Mouse (Mus musculus) skeletal muscle tissue, adult 2 months (tissue): ENCODE data around the gene Zfp831.
A peak's percentile ranks its signal among the peaks of the same experiment; 100 is the strongest.

Experiments used
- DNase-seq: peaks from one replicate; pipeline ENCODE4 v3.0.0-alpha.2; 2012; ENCODE audit warnings: low read depth, low spot score

The Zfp831 gene

DNA sequence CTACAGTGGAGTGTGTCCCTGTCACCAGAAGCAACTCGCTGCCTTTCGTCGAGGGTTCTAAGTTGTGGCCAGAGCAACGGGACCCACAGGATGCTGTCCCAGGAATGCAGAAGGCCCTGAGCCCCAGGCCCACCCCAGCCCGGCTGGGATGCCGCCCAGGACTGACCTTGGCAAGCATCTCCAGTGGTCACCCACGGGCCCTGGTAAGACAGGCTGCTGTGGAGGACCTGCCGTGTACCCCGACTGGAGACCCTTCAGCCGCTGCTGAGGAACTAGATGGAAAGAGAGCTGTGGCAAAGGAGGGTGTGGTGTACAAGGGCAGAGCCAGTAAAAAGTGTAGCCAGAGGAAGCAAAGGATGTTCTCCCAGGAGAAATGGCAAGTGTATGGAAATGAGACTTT lies 1.6 kb downstream of the Zfp831 start:
- DNase-seq, result no peak

- DNase-seq, result no peak
These were observed 9.5 kb downstream of the Zfp831 start for GRCm38 (mm10) chr2:174652864-174653263.

DNA sequence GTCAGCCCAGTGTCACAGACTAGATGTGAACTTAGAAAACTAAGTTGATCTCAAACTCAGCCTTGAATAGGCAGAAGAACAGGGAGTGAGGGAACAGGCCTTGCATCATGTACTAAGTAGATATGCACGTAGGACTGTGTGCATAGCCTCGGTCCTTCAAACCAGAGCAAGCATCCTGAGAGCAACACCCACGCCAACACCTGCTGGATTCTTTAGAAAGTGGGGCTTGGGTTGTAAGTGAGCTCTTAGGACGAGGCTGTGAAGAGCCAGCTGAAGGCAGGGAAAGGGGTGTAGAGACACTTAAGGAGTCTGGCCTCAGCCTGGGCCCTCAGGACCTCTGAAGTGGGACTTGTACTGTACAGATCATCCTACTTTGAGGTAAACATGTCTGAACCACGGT lies 12.0 kb downstream of the Zfp831 start:
- DNase-seq, result no peak

- no peak for DNase-seq
These were observed 15.0 kb downstream of the Zfp831 start for GRCm38 (mm10) chr2:174658229-174658844.

DNA sequence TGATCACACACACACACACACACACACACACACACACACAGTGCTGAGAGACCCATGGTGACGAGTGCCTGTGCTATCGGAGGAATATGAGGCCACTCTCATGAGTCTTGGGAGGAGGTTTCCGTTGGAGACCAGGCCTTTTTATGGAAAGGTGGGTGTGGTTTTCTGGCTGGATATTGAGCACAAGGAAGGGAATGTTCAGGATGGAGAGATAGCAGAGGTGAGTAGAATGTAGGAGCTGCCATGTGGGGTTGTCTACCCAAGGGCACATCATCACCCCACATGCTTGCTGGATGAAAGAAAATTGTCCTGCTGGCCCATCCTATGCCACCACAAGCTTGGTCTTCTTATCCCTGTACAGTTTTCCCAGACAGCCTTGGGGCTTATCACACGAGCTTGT lies 16.5 kb downstream of the Zfp831 start:
- DNase-seq, result no peak

DNA sequence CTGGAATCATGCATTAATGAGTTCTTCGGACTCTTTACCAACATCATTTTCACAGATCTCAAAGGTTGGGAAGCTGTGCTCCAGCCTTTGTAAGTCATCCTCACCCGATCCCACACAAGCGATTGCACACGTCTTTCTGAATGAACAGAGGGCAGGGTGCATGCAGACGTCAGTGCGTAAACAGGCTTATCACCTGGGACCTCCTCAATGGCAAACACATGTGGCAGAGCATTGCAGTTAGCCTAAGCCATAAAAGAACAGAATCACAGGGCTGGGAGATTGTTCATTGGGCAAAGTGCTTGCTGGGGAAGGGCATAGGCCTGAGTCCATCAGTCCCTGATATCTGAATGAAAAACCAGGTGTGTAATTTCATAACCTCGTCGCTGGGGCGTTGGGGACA lies 17.0 kb downstream of the Zfp831 start:
- DNase-seq, result no peak

GRCm38 (mm10) chr2:174661436-174662171 lies 18.3 kb downstream of the Zfp831 start:
- no peak for DNase-seq

- no peak for DNase-seq
These were observed 19.3 kb downstream of the Zfp831 start for GRCm38 (mm10) chr2:174662593-174662992.

DNA sequence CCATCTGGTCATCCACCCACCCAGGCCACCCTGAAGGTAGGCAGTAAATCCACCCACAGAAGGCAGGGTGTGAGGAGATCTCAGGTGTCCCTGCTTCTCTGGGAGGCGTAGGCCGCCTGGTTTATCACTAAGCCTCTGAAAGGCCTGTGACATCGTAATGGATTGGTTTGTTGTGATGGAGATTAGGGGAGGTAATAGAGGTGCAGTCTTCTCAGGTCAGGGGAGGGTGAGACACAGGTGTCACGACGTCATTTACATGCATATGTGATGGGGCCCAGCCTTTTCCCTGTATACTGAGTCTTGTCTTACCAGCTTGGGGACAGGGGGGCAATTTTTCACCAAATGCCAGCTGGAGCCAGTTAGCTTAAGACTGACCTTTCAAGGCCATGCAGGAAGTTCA lies 22.1 kb downstream of the Zfp831 start:
- DNase-seq, result no peak

DNA sequence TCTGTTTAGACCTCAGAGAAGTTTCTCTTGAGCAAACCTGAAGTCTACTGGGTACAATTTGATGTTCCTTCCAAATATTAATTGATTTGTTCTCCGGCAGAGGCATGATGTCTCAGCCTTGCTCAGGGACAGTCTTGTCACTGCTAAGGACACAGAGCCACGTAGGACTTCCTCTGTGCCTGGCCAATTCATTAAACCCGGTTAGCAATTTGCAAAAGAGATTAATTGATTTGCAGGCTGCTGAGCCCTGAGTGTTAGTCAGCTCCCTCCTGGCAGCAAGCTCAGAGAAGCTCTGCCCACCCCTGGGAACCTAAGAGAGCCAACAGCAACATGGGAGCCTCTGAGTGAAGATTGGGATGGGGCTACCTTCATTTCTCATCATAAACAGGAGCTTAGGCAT lies 25.5 kb downstream of the Zfp831 start:
- DNase-seq, result peak; percentile 10

GRCm38 (mm10) chr2:174672506-174673190 lies 29.3 kb downstream of the Zfp831 start:
- DNase-seq, result peak; percentile 13

- peak; percentile 76 for DNase-seq
These were observed 30.4 kb downstream of the Zfp831 start for GRCm38 (mm10) chr2:174673592-174674286.

GRCm38 (mm10) chr2:174674287-174675045 lies 31.1 kb downstream of the Zfp831 start:
- DNase-seq, result no peak

DNA sequence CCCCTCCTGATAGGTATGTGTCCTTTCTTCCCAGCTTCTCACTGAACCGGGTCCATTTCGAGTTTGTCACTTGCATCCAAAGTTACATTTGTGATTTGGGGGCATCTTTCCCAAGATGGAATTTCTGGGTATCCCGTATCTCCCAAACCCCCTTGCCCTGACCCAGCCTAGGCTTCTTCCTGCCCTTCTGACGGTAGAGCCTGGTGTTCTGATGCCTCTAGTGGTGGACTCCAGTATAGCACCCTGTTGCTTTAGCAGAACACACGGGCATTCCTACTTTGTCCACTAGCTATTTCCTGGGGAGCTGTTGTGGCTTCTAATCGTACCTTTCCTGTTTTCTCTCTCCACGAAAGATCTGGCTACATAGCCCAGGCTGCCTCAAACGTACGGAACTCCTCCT lies 32.3 kb downstream of the Zfp831 start:
- peak; percentile 59 for DNase-seq

GRCm38 (mm10) chr2:174701351-174701750 lies 58.0 kb downstream of the Zfp831 start:
- DNase-seq, result no peak

- no peak for DNase-seq
These were observed 63.8 kb downstream of the Zfp831 start for GRCm38 (mm10) chr2:174707101-174707500.

DNA sequence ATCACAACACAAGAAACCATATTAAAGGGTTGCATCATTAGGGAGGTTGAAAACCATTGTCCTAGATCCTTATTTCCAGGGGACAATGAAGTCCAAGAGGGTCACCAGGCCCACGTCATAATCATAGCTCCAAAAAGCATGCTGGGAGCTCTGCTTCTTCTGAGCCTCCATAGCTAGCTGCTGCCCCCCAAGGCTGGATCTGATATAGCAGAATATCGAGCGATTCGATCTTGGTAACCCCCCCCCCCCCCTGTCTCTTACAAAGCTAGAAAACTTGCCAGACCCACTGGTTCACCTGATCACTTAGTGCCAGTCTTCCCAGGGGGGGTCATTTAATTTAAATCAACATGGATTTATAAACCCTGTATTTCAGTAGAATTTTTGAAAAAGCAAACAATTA lies 65.3 kb downstream of the Zfp831 start:
- no peak for DNase-seq

GRCm38 (mm10) chr2:174710185-174710584 lies 66.9 kb downstream of the Zfp831 start:
- DNase-seq, result no peak

- DNase-seq, result no peak
These were observed 68.7 kb downstream of the Zfp831 start for GRCm38 (mm10) chr2:174712043-174712442.

- no peak for DNase-seq
These were observed 72.6 kb downstream of the Zfp831 start for GRCm38 (mm10) chr2:174715938-174716337.

GRCm38 (mm10) chr2:174717857-174718256 lies 74.5 kb downstream of the Zfp831 start:
- no peak for DNase-seq
